Mouse (Mus musculus): ENCODE data around the gene Man1a.

The Man1a gene

GRCm38 (mm10) chr10:54014116-54014758, 62.2 kb downstream of the Man1a start:
- no peak for DNase-seq (ENCODE audit: low spot score)

- no peak for DNase-seq (ENCODE audit: low spot score)
These were observed 63.1 kb downstream of the Man1a start for GRCm38 (mm10) chr10:54013143-54013791.

- no peak for DNase-seq (ENCODE audit: low spot score)
These were observed 67.3 kb downstream of the Man1a start for GRCm38 (mm10) chr10:54009154-54009553.

GRCm38 (mm10) chr10:54006868-54007267, 69.5 kb downstream of the Man1a start:
- DNase-seq (ENCODE audit: low spot score) = no peak

- no peak for DNase-seq (ENCODE audit: low spot score)
These were observed 70.6 kb downstream of the Man1a start for GRCm38 (mm10) chr10:54005847-54006246.

GRCm38 (mm10) chr10:54002936-54003335, 73.5 kb downstream of the Man1a start:
- no peak for DNase-seq (ENCODE audit: low spot score)

GRCm38 (mm10) chr10:53997301-53997700, 79.1 kb downstream of the Man1a start:
- no peak for DNase-seq (ENCODE audit: low spot score)

- no peak for DNase-seq (ENCODE audit: low spot score)
These were observed 80.2 kb downstream of the Man1a start for GRCm38 (mm10) chr10:53996216-53996615.

GRCm38 (mm10) chr10:53994591-53994990, 81.8 kb downstream of the Man1a start:
- no peak for DNase-seq (ENCODE audit: low spot score)

- DNase-seq (ENCODE audit: low spot score) = no peak
These were observed 86.0 kb downstream of the Man1a start for GRCm38 (mm10) chr10:53990434-53990833.

GRCm38 (mm10) chr10:53984894-53985293, 91.5 kb downstream of the Man1a start:
- no peak for DNase-seq (ENCODE audit: low spot score)

- no peak for DNase-seq (ENCODE audit: low spot score)
These were observed 92.3 kb downstream of the Man1a start for GRCm38 (mm10) chr10:53984086-53984485.

GRCm38 (mm10) chr10:53978647-53979046, 97.8 kb downstream of the Man1a start:
- DNase-seq (ENCODE audit: low spot score) = no peak

GRCm38 (mm10) chr10:53974180-53974579, 102.2 kb downstream of the Man1a start:
- no peak for DNase-seq (ENCODE audit: low spot score)

GRCm38 (mm10) chr10:53959759-53960158, 116.7 kb downstream of the Man1a start:
- DNase-seq (ENCODE audit: low spot score) = no peak

- DNase-seq (ENCODE audit: low spot score) = no peak
These were observed 134.8 kb downstream of the Man1a start for GRCm38 (mm10) chr10:53941597-53941996.

GRCm38 (mm10) chr10:53938199-53938598, 138.2 kb downstream of the Man1a start:
- no peak for DNase-seq (ENCODE audit: low spot score)

- no peak for DNase-seq (ENCODE audit: low spot score)
These were observed 140.3 kb downstream of the Man1a start for GRCm38 (mm10) chr10:53936078-53936477.

- DNase-seq (ENCODE audit: low spot score) = no peak
These were observed 146.5 kb downstream of the Man1a start for GRCm38 (mm10) chr10:53929722-53930500.

- no peak for DNase-seq (ENCODE audit: low spot score)
These were observed 148.5 kb downstream of the Man1a start for GRCm38 (mm10) chr10:53927904-53928303.

GRCm38 (mm10) chr10:53925456-53925855, 151.0 kb downstream of the Man1a start:
- no peak for DNase-seq (ENCODE audit: low spot score)

GRCm38 (mm10) chr10:53922236-53922635, 154.2 kb downstream of the Man1a start:
- DNase-seq (ENCODE audit: low spot score) = no peak

- DNase-seq (ENCODE audit: low spot score) = no peak
These were observed 158.9 kb downstream of the Man1a start for GRCm38 (mm10) chr10:53917517-53917916.

All from ovary, postnatal 36 days (tissue).